Mouse (Mus musculus): ENCODE results near the gene Kif16b.

DNA sequence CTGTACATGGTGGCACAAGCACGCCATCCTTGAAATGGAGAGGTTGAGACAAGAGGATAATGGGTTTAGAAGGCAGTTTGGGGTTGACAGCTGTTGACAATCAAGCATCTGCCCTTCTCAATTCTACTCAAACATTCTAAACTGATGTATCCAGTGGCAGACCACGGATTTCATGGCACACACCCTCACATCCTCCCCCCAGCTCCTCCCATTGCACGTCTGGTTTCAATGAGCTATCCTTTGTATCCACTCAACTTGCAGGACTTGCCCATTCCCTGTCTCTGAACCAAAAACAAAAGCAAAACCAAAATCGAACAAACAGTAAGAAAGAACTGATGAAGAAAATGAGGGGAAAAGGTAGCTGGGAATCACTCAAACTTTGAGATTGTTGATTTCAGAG, 183.7 kb downstream of the Kif16b start:
- no peak for TF ChIP-seq CTCF (IDR thresholded peaks at IDR 0.05 in 2 of 3, conservative IDR thresholded peaks at IDR 0.05 in 1 of 3; ENCODE audit: control insufficient read depth in 1 of 3, insufficient read depth in 1 of 3, low read depth in 2 of 3, low read length in 3 of 3, poor library complexity in 1 of 3, severe bottlenecking in 1 of 3)
- TF ChIP-seq CHD2 (IDR thresholded peaks at IDR 0.05; ENCODE audit: low read length), result no peak
- no peak for TF ChIP-seq JUND (IDR thresholded peaks at IDR 0.05; ENCODE audit: low read depth, low read length)
- no peak for TF ChIP-seq BHLHE40 (IDR thresholded peaks at IDR 0.05; ENCODE audit: borderline replicate concordance, low read depth, low read length)
- TF ChIP-seq HCFC1 (IDR thresholded peaks at IDR 0.05; ENCODE audit: low read depth, low read length), result no peak
- no peak for TF ChIP-seq KAT2A (conservative IDR thresholded peaks at IDR 0.05; ENCODE audit: low read depth, low read length)
- no peak for TF ChIP-seq TAL1 (IDR thresholded peaks at IDR 0.05; ENCODE audit: low read length)
- TF ChIP-seq ZC3H11A (IDR thresholded peaks at IDR 0.05; ENCODE audit: low read depth, low read length), result no peak
- TF ChIP-seq MAFK (IDR thresholded peaks at IDR 0.05; ENCODE audit: borderline replicate concordance, low read depth, low read length), result no peak
- TF ChIP-seq UBTF (IDR thresholded peaks at IDR 0.05; ENCODE audit: borderline replicate concordance, insufficient read depth, low read depth, low read length), result no peak
- TF ChIP-seq E2F4 (IDR thresholded peaks at IDR 0.05; ENCODE audit: borderline replicate concordance, low read depth, low read length), result no peak
- no peak for TF ChIP-seq EP300 (IDR thresholded peaks at IDR 0.05; ENCODE audit: low read depth in 1 of 2, low read length in 2 of 2)
- no peak for TF ChIP-seq GATA1 (IDR thresholded peaks at IDR 0.05; ENCODE audit: low read depth, low read length)
- no peak for TF ChIP-seq POLR2A (IDR thresholded peaks at IDR 0.05; ENCODE audit: control insufficient read depth in 1 of 2, insufficient read depth in 1 of 2, low read depth in 1 of 2, low read length in 2 of 2, poor library complexity in 1 of 2)
